Mouse (Mus musculus): ENCODE data around the gene Etnk1. TPM values are rescaled to one million over a fixed set of nuclear protein-coding genes. Genes with fewer than 3 reads are reported as not detected.
A peak's percentile ranks its signal among the peaks of the same experiment; 100 is the strongest.

Gene Etnk1
- polyA plus RNA-seq (2015; fragmentation: Nextera tagmentation; extraction: Ambion mirVana), result 12.5 and 16.1 TPM in 2 replicates

GRCm38 (mm10) chr6:143166452-143167357 lies at the start of gene Etnk1:
Gene Etnk1 (plus strand): TSS chr6:143167221.
- under 1% methylated on average over 80 of the region's 81 CpGs for WGBS
- peak within 1 kb of the TSS; percentile 85 for H3K9ac ChIP-seq
- no peaks in the 10 kb centered on the region for H3K27me3 ChIP-seq
- peak within 1 kb of the TSS; percentile 95 for H3K4me3 ChIP-seq
- no peaks in the 10 kb centered on the region for H3K36me3 ChIP-seq
- peak; percentile 97 for ATAC-seq (ENCODE audit: insufficient number of reproducible peaks, low FRiP score, low TSS enrichment, low read depth)
- no peaks in the 10 kb centered on the region for H3K9me3 ChIP-seq
- peak within 1 kb of the TSS; percentile 77 for H3K4me2 ChIP-seq
- H3K27ac ChIP-seq, result peak within 1 kb of the TSS; percentile 92
- H3K4me1 ChIP-seq, result peaks cover 33% of the 10 kb centered on the region

GRCm38 (mm10) chr6:143119325-143119724 lies 47.7 kb upstream of the Etnk1 start:
- Histone ChIP-seq H3K4me3 (no peak overlapping the region), H3K36me3 (no peaks in the 10 kb centered on the region), H3K9me3 (no peaks in the 10 kb centered on the region), H3K27ac (no peak overlapping the region), H3K27me3 (no peaks in the 10 kb centered on the region), H3K4me1 (no peaks in the 10 kb centered on the region), H3K4me2 (no peak overlapping the region), H3K9ac (no peak overlapping the region)
- WGBS, result 85% methylated on average over 6 of the region's 6 CpGs
- ATAC-seq (ENCODE audit: insufficient number of reproducible peaks, low FRiP score, low TSS enrichment, low read depth), result no peak

- no peak for ATAC-seq (ENCODE audit: insufficient number of reproducible peaks, low FRiP score, low TSS enrichment, low read depth)
- Histone ChIP-seq H3K9ac (no peak overlapping the region), H3K27me3 (no peaks in the 10 kb centered on the region), H3K4me2 (no peak overlapping the region), H3K4me3 (no peak overlapping the region), H3K9me3 (no peaks in the 10 kb centered on the region), H3K4me1 (no peaks in the 10 kb centered on the region), H3K36me3 (no peaks in the 10 kb centered on the region), H3K27ac (no peak overlapping the region)
These were observed 41.3 kb upstream of the Etnk1 start for GRCm38 (mm10) chr6:143125721-143126120.

GRCm38 (mm10) chr6:143129466-143129865 lies 37.6 kb upstream of the Etnk1 start:
- H3K36me3 ChIP-seq, result no peaks in the 10 kb centered on the region
- no peak overlapping the region for H3K27ac ChIP-seq
- no peaks in the 10 kb centered on the region for H3K9me3 ChIP-seq
- no peak overlapping the region for H3K4me2 ChIP-seq
- H3K4me1 ChIP-seq, result no peaks in the 10 kb centered on the region
- H3K27me3 ChIP-seq, result no peaks in the 10 kb centered on the region
- no peak overlapping the region for H3K4me3 ChIP-seq
- ATAC-seq (ENCODE audit: insufficient number of reproducible peaks, low FRiP score, low TSS enrichment, low read depth), result no peak
- H3K9ac ChIP-seq, result no peak overlapping the region
- WGBS, result 92% methylated on average over 7 of the region's 7 CpGs

GRCm38 (mm10) chr6:143129952-143130351 lies 37.1 kb upstream of the Etnk1 start:
- WGBS, result 86% methylated on average over 3 of the region's 3 CpGs

GRCm38 (mm10) chr6:143130411-143130810 lies 36.6 kb upstream of the Etnk1 start:
- Histone ChIP-seq H3K27me3 (no peaks in the 10 kb centered on the region), H3K9ac (no peak overlapping the region), H3K4me2 (no peak overlapping the region), H3K4me3 (no peak overlapping the region), H3K9me3 (no peaks in the 10 kb centered on the region), H3K36me3 (no peaks in the 10 kb centered on the region), H3K27ac (no peak overlapping the region), H3K4me1 (no peaks in the 10 kb centered on the region)
- ATAC-seq (ENCODE audit: insufficient number of reproducible peaks, low FRiP score, low TSS enrichment, low read depth), result no peak
- WGBS, result 82% methylated on average over 4 of the region's 4 CpGs

More at GRCm38 (mm10) chr6:143129952-143130351, 37.1 kb upstream of the Etnk1 start:
- no peak for ATAC-seq (ENCODE audit: insufficient number of reproducible peaks, low FRiP score, low TSS enrichment, low read depth)
- Histone ChIP-seq H3K4me2 (no peak overlapping the region), H3K27me3 (no peaks in the 10 kb centered on the region), H3K9me3 (no peaks in the 10 kb centered on the region), H3K4me1 (no peaks in the 10 kb centered on the region), H3K4me3 (no peak overlapping the region), H3K27ac (no peak overlapping the region), H3K36me3 (no peaks in the 10 kb centered on the region), H3K9ac (no peak overlapping the region)

GRCm38 (mm10) chr6:143131895-143132652 lies 34.9 kb upstream of the Etnk1 start:
- H3K27ac ChIP-seq, result no peak overlapping the region
- ATAC-seq (ENCODE audit: insufficient number of reproducible peaks, low FRiP score, low TSS enrichment, low read depth), result no peak
- H3K27me3 ChIP-seq, result no peaks in the 10 kb centered on the region
- no peaks in the 10 kb centered on the region for H3K9me3 ChIP-seq
- 63% methylated on average over 6 of the region's 6 CpGs for WGBS
- no peak overlapping the region for H3K4me3 ChIP-seq
- H3K9ac ChIP-seq, result no peak overlapping the region
- no peaks in the 10 kb centered on the region for H3K36me3 ChIP-seq
- H3K4me2 ChIP-seq, result no peak overlapping the region
- H3K4me1 ChIP-seq, result no peaks in the 10 kb centered on the region

- Histone ChIP-seq H3K36me3 (no peaks in the 10 kb centered on the region), H3K27ac (no peak overlapping the region), H3K27me3 (no peaks in the 10 kb centered on the region), H3K4me3 (no peak overlapping the region), H3K9ac (no peak overlapping the region), H3K4me1 (no peaks in the 10 kb centered on the region), H3K4me2 (no peak overlapping the region), H3K9me3 (no peaks in the 10 kb centered on the region)
- ATAC-seq (ENCODE audit: insufficient number of reproducible peaks, low FRiP score, low TSS enrichment, low read depth), result no peak
- 93% methylated on average over 2 of the region's 2 CpGs for WGBS
These were observed 33.9 kb upstream of the Etnk1 start for GRCm38 (mm10) chr6:143133150-143133549.

- Histone ChIP-seq H3K4me1 (no peaks in the 10 kb centered on the region), H3K9ac (no peak overlapping the region), H3K4me3 (no peak overlapping the region), H3K27ac (no peak overlapping the region), H3K4me2 (no peak overlapping the region), H3K27me3 (no peaks in the 10 kb centered on the region), H3K36me3 (no peaks in the 10 kb centered on the region), H3K9me3 (no peaks in the 10 kb centered on the region)
- 89% methylated on average over 13 of the region's 13 CpGs for WGBS
- no peak for ATAC-seq (ENCODE audit: insufficient number of reproducible peaks, low FRiP score, low TSS enrichment, low read depth)
These were observed 31.9 kb upstream of the Etnk1 start for GRCm38 (mm10) chr6:143135097-143135496.

- no peak for ATAC-seq (ENCODE audit: insufficient number of reproducible peaks, low FRiP score, low TSS enrichment, low read depth)
- 96% methylated on average over 7 of the region's 7 CpGs for WGBS
- no peak overlapping the region for H3K4me2 ChIP-seq
- no peaks in the 10 kb centered on the region for H3K4me1 ChIP-seq
- H3K27ac ChIP-seq, result no peak overlapping the region
- no peaks in the 10 kb centered on the region for H3K36me3 ChIP-seq
- H3K9me3 ChIP-seq, result no peaks in the 10 kb centered on the region
- H3K4me3 ChIP-seq, result no peak overlapping the region
- H3K9ac ChIP-seq, result no peak overlapping the region
- no peaks in the 10 kb centered on the region for H3K27me3 ChIP-seq
These were observed 30.3 kb upstream of the Etnk1 start for GRCm38 (mm10) chr6:143136688-143137087.

- H3K27ac ChIP-seq, result no peak overlapping the region
- WGBS, result 66% methylated on average over 5 of the region's 5 CpGs
- H3K36me3 ChIP-seq, result no peaks in the 10 kb centered on the region
- ATAC-seq (ENCODE audit: insufficient number of reproducible peaks, low FRiP score, low TSS enrichment, low read depth), result no peak
- no peaks in the 10 kb centered on the region for H3K9me3 ChIP-seq
- no peak overlapping the region for H3K4me2 ChIP-seq
- no peak overlapping the region for H3K4me3 ChIP-seq
- no peak overlapping the region for H3K9ac ChIP-seq
- no peaks in the 10 kb centered on the region for H3K4me1 ChIP-seq
- no peaks in the 10 kb centered on the region for H3K27me3 ChIP-seq
These were observed 29.7 kb upstream of the Etnk1 start for GRCm38 (mm10) chr6:143137341-143137740.

GRCm38 (mm10) chr6:143139417-143139816 lies 27.6 kb upstream of the Etnk1 start:
- no peak overlapping the region for H3K4me2 ChIP-seq
- H3K27me3 ChIP-seq, result no peaks in the 10 kb centered on the region
- H3K36me3 ChIP-seq, result no peaks in the 10 kb centered on the region
- H3K4me3 ChIP-seq, result no peak overlapping the region
- H3K9me3 ChIP-seq, result no peaks in the 10 kb centered on the region
- H3K4me1 ChIP-seq, result peaks cover 3% of the 10 kb centered on the region; the same call in 1 of the 2 replicates
- 86% methylated on average over 2 of the region's 2 CpGs for WGBS
- H3K27ac ChIP-seq, result no peak overlapping the region
- no peak for ATAC-seq (ENCODE audit: insufficient number of reproducible peaks, low FRiP score, low TSS enrichment, low read depth)
- H3K9ac ChIP-seq, result no peak overlapping the region

Data from limb, embryonic 15.5 days (tissue).